ENCODE assay signal across 9 mouse cellular contexts in genomic region chr8:26354516-26354915, GRCm38 (mm10).
DNase-seq lines count a peak whose midpoint lies in the region; ATAC-seq and TF ChIP-seq lines count a peak whose summit lies in the region.
"Had no signal": no experiment of that assay in that cellular context is flagged by ENCODE, and none has a peak within 500 bp of the region (broad histone marks: within the 10 kb centered on the region; RNA-seq: fewer than 3 reads in every experiment).

No protein-coding gene starts in this region.

- TF ChIP-seq CTCF in heart, postnatal 0 days (IDR thresholded peaks at IDR 0.05; ENCODE audit: low read depth) = no peak

- no peak overlapping the region for H3K9ac ChIP-seq in heart, postnatal 0 days (replicated peaks; ENCODE audit: low read depth, low read length)

- no peak overlapping the region for H3K4me2 ChIP-seq in heart, postnatal 0 days (ENCODE audit: low read depth, low read length)

- no peak overlapping the region for H3K4me3 ChIP-seq in heart, postnatal 0 days (ENCODE audit: low read depth, low read length)

- H3K4me1 ChIP-seq in heart, postnatal 0 days (ENCODE audit: control insufficient read depth, insufficient read depth) = no peaks in the 10 kb centered on the region

- WGBS in heart, postnatal 0 days = 39% methylated on average over 4 of the region's 4 CpGs

- no peak for TF ChIP-seq EP300 in heart, postnatal 0 days (IDR thresholded peaks at IDR 0.05; ENCODE audit: low read depth)

- H3K36me3 ChIP-seq in heart, postnatal 0 days (replicated peaks; ENCODE audit: control insufficient read depth, insufficient read depth, low read length) = no peaks in the 10 kb centered on the region

- DNase-seq in heart, postnatal 0 days (ENCODE audit: low spot score) = no peak
- no peak for DNase-seq in heart, adult 18-20 months
- peak; percentile 75 for DNase-seq in embryo, embryonic 10 days (ENCODE audit: low spot score)
- peak; percentile 26 for DNase-seq in embryo, embryonic 11.5 days (ENCODE audit: low read depth, low spot score)
- DNase-seq in kidney, postnatal 4 days = peak; percentile 69 to 79
- DNase-seq in testis, postnatal 14 days (ENCODE audit: low spot score) = no peak
- DNase-seq in MN1 (ENCODE audit: low spot score) = no peak
- DNase-seq: cerebellum, adult 18-20 months; thymus, postnatal 25 days had no signal

- no peak for ATAC-seq in heart, postnatal 0 days (ENCODE audit: insufficient read depth, low read depth)

- no peaks in the 10 kb centered on the region for H3K9me3 ChIP-seq in heart, postnatal 0 days (replicated peaks; ENCODE audit: control insufficient read depth, low read length)

- H3K27me3 ChIP-seq in heart, postnatal 0 days (ENCODE audit: control insufficient read depth, insufficient read depth, low read length) = no peaks in the 10 kb centered on the region

- H3K27ac ChIP-seq in heart, postnatal 0 days (ENCODE audit: low read depth) = peak overlapping the region; percentile 30; the same call in 1 of the 2 replicates

Comparison
In these comparisons a context has a peak if more than half of its experiments do, and no peak if none do; other contexts are left out.
1. DNase-seq: peak in embryo, embryonic 10 days (single experiment), embryo, embryonic 11.5 days (single experiment) and kidney, postnatal 4 days (2 of 2); none in heart, postnatal 0 days (single experiment), heart, adult 18-20 months (0 of 2), testis, postnatal 14 days (single experiment) and MN1 (single experiment).